Mouse (Mus musculus) limb, embryonic 14.5 days (tissue): ENCODE measurements at regions not wholly inside any gene's neighbourhood (a gene's known extent, or its start where the extent isn't known, plus 50 kb on each side); places are given as distances from the start of the nearest gene placed in this dataset.
A peak's percentile ranks its signal among the peaks of the same experiment; 100 is the strongest.

Experiments used
- ATAC-seq: fragments of 200-750 bp; cut with Nextera tagmentation; 2 replicates; pipeline ENCODE4 v1.8.0; 2017; ENCODE audit warnings: low read depth, moderate number of reproducible peaks, moderate TSS enrichment; ENCODE audit not compliant: low FRiP score
- DNase-seq: peaks from one replicate; pipeline ENCODE4 v3.0.0-alpha.2; 2015; ENCODE audit warnings: low spot score
- H3K27ac ChIP-seq: fragments of 300-500 bp; sonication (generic); replicated peaks from 2 replicates; pipeline ENCODE4 v1.5.1; 2014; ENCODE audit warnings: low read depth, mild to moderate bottlenecking, low read length, moderate library complexity, mixed read lengths
- H3K27me3 ChIP-seq: fragments of 300-500 bp; sonication (generic); 2 replicates; pipeline ENCODE4 v1.6.1; 2014; ENCODE audit warnings: low read length, mixed read lengths; ENCODE audit not compliant: control insufficient read depth, insufficient read depth
- H3K36me3 ChIP-seq: fragments of 300-500 bp; sonication (generic); 2 replicates; pipeline ENCODE4 v1.6.1; 2014; ENCODE audit warnings: mild to moderate bottlenecking, low read length, moderate library complexity, mixed read lengths; ENCODE audit not compliant: control insufficient read depth, insufficient read depth
- H3K4me1 ChIP-seq: fragments of 300-500 bp; sonication (generic); 2 replicates; pipeline ENCODE4 v1.6.1; 2014; ENCODE audit warnings: antibody characterized with exemption, low read length, mixed read lengths; ENCODE audit not compliant: control insufficient read depth, insufficient read depth
- H3K4me2 ChIP-seq: fragments of 300-500 bp; sonication (generic); replicated peaks from 2 replicates; pipeline ENCODE4 v1.6.1; 2014; ENCODE audit warnings: low read depth, mild to moderate bottlenecking, low read length, moderate library complexity; ENCODE audit not compliant: severe bottlenecking
- H3K4me3 ChIP-seq: fragments of 300-500 bp; sonication (generic); replicated peaks from 2 replicates; pipeline ENCODE4 v1.5.1; 2014; ENCODE audit warnings: low read length
- H3K9ac ChIP-seq: fragments of 300-500 bp; sonication (generic); 2 replicates; pipeline ENCODE4 v1.6.1; 2014; ENCODE audit warnings: mild to moderate bottlenecking, low read depth, low read length, moderate library complexity; ENCODE audit not compliant: severe bottlenecking
- H3K9me3 ChIP-seq: fragments of 300-500 bp; sonication (generic); 2 replicates; pipeline ENCODE4 v1.6.1; 2016; ENCODE audit warnings: low read length; ENCODE audit not compliant: control insufficient read depth
- POLR2A ChIP-seq: fragments of 200-500 bp; IDR thresholded peaks from 2 replicates; pipeline ENCODE4 v1.8.0; 2012; ENCODE audit warnings: inconsistent platforms, mild to moderate bottlenecking, moderate library complexity, borderline replicate concordance; ENCODE audit not compliant: insufficient read depth, insufficient read length; ENCODE audit errors: extremely low read depth
- WGBS: fragments of 180-500 bp; shearing (Covaris S2); extraction: QIAGEN DNeasy Blood & Tissue Kit; methylation state at CpG from one replicate; pipeline ENCODE4 v1.1.7; 2014; 5-methylcytosine and 5-hydroxymethylcytosine counted together

DNA sequence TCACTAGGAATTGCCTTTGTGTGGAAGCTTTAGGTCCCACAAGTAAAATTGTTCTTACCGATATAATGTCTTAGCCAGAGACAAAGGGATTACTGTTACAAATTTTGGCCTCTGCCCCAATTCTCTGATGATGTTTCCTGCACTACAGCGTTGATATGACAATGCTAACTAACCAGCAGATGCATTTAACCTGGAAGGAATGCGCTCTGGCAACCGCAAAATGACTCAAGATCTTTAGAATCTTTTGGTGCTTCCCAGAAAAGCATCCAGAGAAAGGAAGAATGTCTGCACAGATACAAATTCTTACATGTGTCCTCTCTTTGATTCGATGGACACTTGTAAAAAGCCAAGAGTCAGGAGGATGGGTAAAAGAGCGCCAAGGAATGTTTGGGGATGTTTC, 221.3 kb downstream of the Mtx2 start:
- Histone ChIP-seq H3K36me3 (no peaks in the 10 kb centered on the region), H3K4me2 (no peak overlapping the region)
- no peak for ATAC-seq

DNA sequence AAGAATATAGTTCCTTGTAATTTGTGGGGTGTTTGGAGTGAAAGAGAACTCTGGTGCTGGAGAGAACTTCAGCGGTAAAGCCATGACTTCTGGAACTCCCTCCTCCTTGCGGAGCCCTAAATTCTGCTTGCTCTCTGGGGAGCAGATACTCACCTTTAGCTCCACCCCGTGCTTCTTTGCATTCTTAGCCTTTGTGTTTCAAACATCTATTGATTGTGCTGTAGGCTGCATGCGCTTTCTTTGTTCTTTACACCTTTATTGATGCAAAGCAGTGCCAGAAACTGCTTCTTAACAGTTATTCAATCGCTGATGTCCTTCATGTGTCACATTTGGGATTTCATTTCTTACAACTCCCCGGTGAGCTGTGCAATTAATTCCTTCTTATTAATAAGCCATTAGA, 222.5 kb downstream of the Mtx2 start:
- Histone ChIP-seq H3K27me3 (0 out of 2 replicates have a peak, but pooled peaks cover 3% of the 10 kb centered on the region), H3K4me2 (no peak overlapping the region), H3K9me3 (no peaks in the 10 kb centered on the region), H3K4me1 (no peaks in the 10 kb centered on the region), H3K36me3 (no peaks in the 10 kb centered on the region), H3K4me3 (no peak overlapping the region), H3K27ac (no peak overlapping the region), H3K9ac (no peak overlapping the region)
- ATAC-seq (no peak), DNase-seq (no peak)
- TF ChIP-seq POLR2A = no peak
- WGBS = 37% methylated on average over 6 of the region's 6 CpGs

More for the DNA sequence above, 221.3 kb downstream of the Mtx2 start:
- Histone ChIP-seq H3K4me1 (no peaks in the 10 kb centered on the region), H3K4me3 (no peak overlapping the region), H3K9ac (no peak overlapping the region), H3K27ac (no peak overlapping the region), H3K27me3 (no peaks in the 10 kb centered on the region), H3K9me3 (no peaks in the 10 kb centered on the region)
- DNase-seq = peak; percentile 38
- TF ChIP-seq POLR2A = no peak
- WGBS = 72% methylated on average over 6 of the region's 6 CpGs

DNA sequence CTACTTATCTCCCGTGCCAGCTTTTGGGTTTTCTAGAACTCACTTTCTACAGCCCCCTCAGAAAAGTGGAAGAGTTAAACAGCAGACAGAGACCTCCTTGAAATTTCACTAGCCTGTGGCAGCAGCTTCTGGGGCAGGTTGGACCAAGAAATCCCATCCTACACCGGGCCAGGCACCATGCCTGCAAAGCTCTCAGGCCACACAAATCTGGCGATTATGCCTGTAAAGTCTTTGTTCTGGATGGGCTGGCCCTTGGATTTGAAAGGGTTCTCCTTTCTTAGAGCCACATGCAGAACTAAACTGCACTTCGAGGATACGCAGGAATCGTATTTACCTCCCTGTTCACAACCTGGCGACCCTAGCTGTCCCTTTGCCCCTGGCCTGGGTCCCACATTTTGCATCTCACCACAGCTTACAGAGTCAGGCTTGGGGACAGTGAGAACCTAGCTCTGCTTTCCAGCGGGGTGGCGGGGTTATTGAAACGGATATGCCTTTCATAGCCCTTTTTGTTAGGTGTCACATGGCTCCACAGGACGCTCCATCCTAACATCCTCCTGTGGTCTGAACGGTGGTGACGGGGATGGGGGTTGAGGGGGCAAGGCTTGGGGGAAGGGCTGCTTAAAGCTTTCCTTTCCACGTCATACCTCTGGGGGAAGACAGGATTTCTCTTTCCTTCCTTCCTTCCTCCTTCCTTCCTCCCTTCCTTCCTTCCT, 229.0 kb downstream of the Mtx2 start:
- peak overlapping the region; percentile 32 for H3K4me3 ChIP-seq
- no peaks in the 10 kb centered on the region for H3K9me3 ChIP-seq
- DNase-seq (peak; percentile 31), ATAC-seq (0 out of 2 replicates have a peak, but pooled peaks have one; percentile 55)
- H3K9ac ChIP-seq = peak overlapping the region; percentile 41
- peaks cover 7% of the 10 kb centered on the region; the same call in 1 of the 2 replicates for H3K4me1 ChIP-seq
- no peak overlapping the region for H3K27ac ChIP-seq
- TF ChIP-seq POLR2A = no peak
- H3K36me3 ChIP-seq = no peaks in the 10 kb centered on the region
- 21% methylated on average over 14 of the region's 14 CpGs for WGBS
- peaks cover 32% of the 10 kb centered on the region for H3K27me3 ChIP-seq
- peak overlapping the region; percentile 65 for H3K4me2 ChIP-seq

DNA sequence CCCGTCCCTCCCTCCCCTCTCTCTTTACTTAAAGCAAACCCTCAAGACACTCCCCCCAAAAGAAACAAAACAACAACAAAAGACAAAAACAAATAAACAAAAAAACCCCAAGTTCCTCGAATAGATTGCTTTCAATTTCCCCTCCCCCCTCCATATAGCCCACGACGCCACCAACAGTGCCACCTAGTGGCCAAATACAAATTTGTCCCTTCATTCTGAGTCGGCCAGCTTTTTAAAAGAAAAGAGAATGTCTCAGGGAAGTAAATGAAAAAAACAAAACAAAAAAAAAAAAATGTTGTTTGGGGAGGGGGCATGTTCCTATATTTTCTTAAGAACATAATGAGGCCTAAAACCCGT, 229.6 kb downstream of the Mtx2 start:
- Histone ChIP-seq H3K4me2 (peak overlapping the region; percentile 65), H3K4me3 (peak overlapping the region; percentile 32), H3K4me1 (peaks cover 7% of the 10 kb centered on the region; the same call in 1 of the 2 replicates), H3K9me3 (no peaks in the 10 kb centered on the region), H3K27ac (no peak overlapping the region), H3K36me3 (no peaks in the 10 kb centered on the region), H3K27me3 (peaks cover 37% of the 10 kb centered on the region), H3K9ac (peak overlapping the region; percentile 41)
- ATAC-seq (peak; percentile 44; the same call in 1 of the 2 replicates), DNase-seq (peak; percentile 78)
- no peak for TF ChIP-seq POLR2A
- 0% methylated on average over 6 of the region's 6 CpGs for WGBS

DNA sequence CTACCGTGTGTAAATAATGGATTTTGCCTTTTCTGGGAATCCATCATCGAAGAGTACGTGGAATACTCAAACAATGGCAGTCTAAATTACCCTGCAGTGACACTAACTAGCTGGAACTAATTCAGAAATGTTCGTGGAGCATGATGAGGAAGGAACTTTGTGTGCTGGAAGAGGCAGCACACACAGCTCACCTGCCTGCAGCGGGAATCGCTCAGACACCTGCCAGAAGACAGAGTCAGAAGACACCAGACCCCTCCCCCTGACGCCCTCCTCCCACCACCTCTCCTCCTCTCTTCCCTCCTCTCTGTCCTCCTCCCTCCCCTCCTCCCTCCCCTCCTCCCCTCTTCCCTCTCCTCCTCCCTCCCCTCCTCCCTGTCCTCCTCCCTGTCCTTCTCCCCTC, 235.4 kb downstream of the Mtx2 start:
- DNase-seq (no peak), ATAC-seq (no peak)
- Histone ChIP-seq H3K4me2 (no peak overlapping the region), H3K36me3 (no peaks in the 10 kb centered on the region), H3K4me3 (no peak overlapping the region), H3K4me1 (no peaks in the 10 kb centered on the region), H3K27me3 (peaks cover 64% of the 10 kb centered on the region; the same call in 1 of the 2 replicates), H3K27ac (no peak overlapping the region), H3K9ac (no peak overlapping the region), H3K9me3 (no peaks in the 10 kb centered on the region)
- TF ChIP-seq POLR2A = no peak
- 48% methylated on average over 7 of the region's 7 CpGs for WGBS
